Comparison of ENCODE assay signal across 9 mouse cellular contexts in genomic region chr16:94536417-94537158, GRCm38 (mm10). TPM values are rescaled to one million over a fixed set of nuclear protein-coding genes. Genes with fewer than 3 reads are reported as not detected.
DNase-seq lines count a peak whose midpoint lies in the region; ATAC-seq and TF ChIP-seq lines count a peak whose summit lies in the region.
"Had no signal": no experiment of that assay in that cellular context is flagged by ENCODE, and none has a peak within 500 bp of the region (broad histone marks: within the 10 kb centered on the region; RNA-seq: fewer than 3 reads in every experiment).

No protein-coding gene starts in this region.

- intact Hi-C loops in heart, postnatal 25 days (cut with DNase I), result no loop called here

- WGBS in lung, embryonic 14.5 days, result 57% methylated on average over 7 of the region's 7 CpGs

- ATAC-seq in lung, embryonic 14.5 days (ENCODE audit: insufficient read depth), result no peak; the same call in 1 of the 2 replicates

- no peaks in the 10 kb centered on the region for H3K27me3 ChIP-seq in lung, embryonic 14.5 days (ENCODE audit: insufficient read depth, low read length)

- no peak overlapping the region for H3K27ac ChIP-seq in lung, embryonic 14.5 days (ENCODE audit: low read depth)
- H3K27ac ChIP-seq: liver, embryonic 14.5 days had no signal

- H3K4me1 ChIP-seq in lung, embryonic 14.5 days (ENCODE audit: insufficient read depth), result peaks cover 5% of the 10 kb centered on the region

- no peaks in the 10 kb centered on the region for H3K9me3 ChIP-seq in lung, embryonic 14.5 days (ENCODE audit: low read depth, low read length)

- TF ChIP-seq CTCF in lung, embryonic 14.5 days (IDR thresholded peaks at IDR 0.05; ENCODE audit: low read depth), result no peak

- H3K4me3 ChIP-seq in lung, embryonic 14.5 days (ENCODE audit: low read depth, low read length), result no peak overlapping the region

- peak; percentile 28 to 86 for DNase-seq in adrenal gland, adult (ENCODE audit: inconsistent age in 2 of 2, low spot score in 1 of 2)
- DNase-seq in adrenal gland, adult 8-10 months, result no peak
- peak; percentile 78 for DNase-seq in cerebellum, adult 9-11 months
- peak; percentile 57 for DNase-seq in heart, postnatal 25 days (ENCODE audit: low spot score)
- DNase-seq in lung, embryonic 14.5 days, result peak; percentile 51
- DNase-seq in retina, postnatal 1 day, result no peak
- no peak for DNase-seq in thymus, adult 18-20 months
- DNase-seq in layer of hippocampus, adult 9-10 months (ENCODE audit: low spot score), result no peak

- no peak overlapping the region for H3K4me2 ChIP-seq in lung, embryonic 14.5 days

- no peaks in the 10 kb centered on the region for H3K36me3 ChIP-seq in lung, embryonic 14.5 days (ENCODE audit: insufficient read depth)

- H3K9ac ChIP-seq in lung, embryonic 14.5 days, result no peak overlapping the region
- H3K9ac ChIP-seq: liver, embryonic 14.5 days had no signal

RNA-seq across cellular contexts. Expression of gene Vps26c, which starts 10.0 kb away (rescaled TPM):
- total RNA-seq in adrenal gland, adult 8-10 months (2022), result 10 to 100 TPM; 54.3 to 68.1 (median 64.4) TPM
- 10 to 100 TPM; 23.0 to 24.2 TPM for total RNA-seq in heart, postnatal 25 days (2021)
- polyA plus RNA-seq in lung, embryonic 14.5 days (2014; fragmentation: Nextera tagmentation; extraction: Ambion mirVana), result 54.9 and 63.7 TPM in 2 replicates

RNA-seq across cellular contexts. Expression of gene Dyrk1a, which starts 33.2 kb away (rescaled TPM):
- total RNA-seq in adrenal gland, adult 8-10 months (2022), result 10 to 100 TPM; 62.2 to 78.6 (median 69.6) TPM
- 10 to 100 TPM; 71.4 to 71.9 TPM for total RNA-seq in heart, postnatal 25 days (2021)
- 11.2 and 11.8 TPM in 2 replicates for polyA plus RNA-seq in lung, embryonic 14.5 days (2014; fragmentation: Nextera tagmentation; extraction: Ambion mirVana)

Comparison
In these comparisons a context has a peak if more than half of its experiments do, and no peak if none do; other contexts are left out.
1. DNase-seq: peak in adrenal gland, adult (2 of 2), cerebellum, adult 9-11 months (single experiment), heart, postnatal 25 days (single experiment) and lung, embryonic 14.5 days (single experiment); none in adrenal gland, adult 8-10 months (single experiment), retina, postnatal 1 day (single experiment), thymus, adult 18-20 months (0 of 2) and layer of hippocampus, adult 9-10 months (single experiment).